Mouse (Mus musculus): ENCODE data around the gene Kdm7a.

The Kdm7a gene

GRCm38 (mm10) chr6:39206581-39207461 lies at the start of gene Kdm7a:
Gene Kdm7a (minus strand): TSS chr6:39206789.
- peak; percentile 88 to 91 for DNase-seq (ENCODE audit: low spot score in 2 of 2)

- no peak for DNase-seq (ENCODE audit: low spot score in 2 of 2)
These were observed 48.7 kb upstream of the Kdm7a start for GRCm38 (mm10) chr6:39255271-39255670.

GRCm38 (mm10) chr6:39250055-39250454 lies 43.5 kb upstream of the Kdm7a start:
- DNase-seq (ENCODE audit: low spot score in 2 of 2), result no peak

DNA sequence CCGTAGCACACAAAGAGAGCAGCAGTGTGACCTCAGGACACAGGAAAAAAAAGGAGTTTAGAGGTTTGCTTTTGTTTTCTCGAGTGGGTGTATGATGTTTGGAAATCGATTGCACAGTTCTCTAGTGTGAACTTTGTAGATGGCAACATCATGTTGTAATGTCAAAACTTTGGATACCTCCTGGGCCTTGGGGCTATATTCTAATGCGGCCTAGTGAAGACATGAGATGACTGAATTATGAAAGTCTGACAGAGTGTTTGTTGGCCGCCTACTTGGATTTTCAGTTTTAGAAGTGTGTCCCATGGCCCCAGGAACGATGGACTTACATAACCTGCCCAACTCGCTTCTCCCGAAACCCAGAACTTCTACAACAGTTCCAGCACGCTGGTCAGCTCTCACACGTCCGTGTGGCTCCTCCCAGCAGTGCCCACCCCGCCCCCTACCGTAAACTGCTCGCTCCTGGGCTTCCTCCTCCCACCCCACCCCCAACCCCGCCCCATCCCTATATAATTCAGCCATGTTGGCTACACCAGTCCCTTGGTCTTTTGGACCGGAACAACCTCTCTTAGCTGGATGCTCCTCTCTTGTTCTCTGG lies 42.7 kb upstream of the Kdm7a start:
- no peak for DNase-seq (ENCODE audit: low spot score in 2 of 2)

DNA sequence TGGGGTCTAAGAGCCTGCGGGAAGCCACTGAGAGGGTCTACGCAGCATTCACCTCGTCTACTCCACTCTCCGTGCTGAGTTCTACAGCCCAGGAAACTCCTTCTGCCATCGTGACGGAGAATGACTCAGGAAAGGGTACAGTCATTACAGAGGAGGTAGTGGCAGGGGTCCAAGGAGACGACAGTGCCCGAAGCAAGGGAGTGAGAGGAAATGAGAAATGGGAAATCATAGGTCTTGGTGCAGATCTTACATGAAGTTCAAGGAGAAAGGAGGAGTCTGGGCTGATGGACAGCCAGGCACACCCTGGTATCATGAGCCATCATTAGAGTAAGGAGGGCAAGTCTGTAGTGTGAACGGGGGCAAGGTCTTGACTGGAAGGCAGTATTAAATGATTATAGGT lies 37.5 kb upstream of the Kdm7a start:
- no peak for DNase-seq (ENCODE audit: low spot score in 2 of 2)

DNA sequence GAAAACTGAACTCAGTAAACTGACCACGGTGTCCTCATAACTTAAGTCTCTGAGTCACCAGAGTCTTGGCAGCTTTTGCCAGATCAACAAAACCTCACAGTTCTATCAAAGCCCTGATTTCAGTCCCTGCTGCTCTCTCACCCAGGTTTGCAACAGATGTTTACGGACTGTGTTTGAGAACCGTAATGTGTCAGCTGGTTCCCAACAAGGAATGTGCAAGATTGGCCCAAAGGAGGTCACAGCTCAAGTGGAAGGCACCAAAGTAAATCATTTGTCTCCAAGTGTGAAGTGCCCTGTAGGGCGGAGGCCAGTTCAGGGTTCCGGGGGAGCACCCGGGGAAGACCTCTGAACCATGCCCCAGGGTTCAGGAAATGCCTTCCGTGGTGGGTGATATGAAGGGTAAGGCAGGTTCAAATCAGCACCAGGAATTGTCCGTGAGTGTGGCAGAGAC lies 36.9 kb upstream of the Kdm7a start:
- no peak for DNase-seq (ENCODE audit: low spot score in 2 of 2)

DNA sequence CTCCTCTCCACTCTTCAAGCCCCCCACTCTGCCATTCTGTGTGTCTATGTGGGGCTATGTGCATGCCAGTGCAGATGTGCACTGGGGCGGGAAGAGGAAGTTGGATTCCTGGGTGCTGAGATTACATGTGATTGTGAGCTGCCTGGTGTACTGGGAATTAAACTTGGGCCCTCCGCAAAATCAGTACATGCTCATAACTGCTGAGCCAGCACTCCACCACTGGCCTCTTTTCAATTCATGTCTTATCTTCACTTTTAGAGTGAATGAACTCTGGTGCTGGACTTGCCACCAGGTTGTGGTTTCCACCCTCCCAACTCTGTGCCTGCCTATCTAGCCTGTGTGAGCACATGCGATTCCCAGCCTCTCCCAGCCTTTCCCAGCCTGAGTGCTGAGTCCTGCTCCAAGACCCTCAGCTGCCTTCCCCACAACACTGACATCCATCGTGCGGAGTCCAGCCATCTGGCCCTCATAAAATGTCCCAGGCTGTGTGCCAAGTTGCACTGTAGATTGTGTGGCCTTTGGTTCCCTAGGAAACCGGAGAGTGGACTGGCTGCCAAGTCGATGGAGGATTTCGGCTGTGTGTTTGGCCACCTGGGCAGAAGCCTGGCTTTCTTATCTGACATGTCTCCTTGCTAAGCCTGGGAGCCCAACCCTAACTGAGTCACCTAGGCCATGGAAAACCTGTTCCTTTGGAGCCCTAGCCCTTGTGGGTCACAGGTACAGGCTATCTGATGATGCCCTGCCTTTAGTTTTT lies 36.3 kb upstream of the Kdm7a start:
- no peak for DNase-seq (ENCODE audit: low spot score in 2 of 2)

DNA sequence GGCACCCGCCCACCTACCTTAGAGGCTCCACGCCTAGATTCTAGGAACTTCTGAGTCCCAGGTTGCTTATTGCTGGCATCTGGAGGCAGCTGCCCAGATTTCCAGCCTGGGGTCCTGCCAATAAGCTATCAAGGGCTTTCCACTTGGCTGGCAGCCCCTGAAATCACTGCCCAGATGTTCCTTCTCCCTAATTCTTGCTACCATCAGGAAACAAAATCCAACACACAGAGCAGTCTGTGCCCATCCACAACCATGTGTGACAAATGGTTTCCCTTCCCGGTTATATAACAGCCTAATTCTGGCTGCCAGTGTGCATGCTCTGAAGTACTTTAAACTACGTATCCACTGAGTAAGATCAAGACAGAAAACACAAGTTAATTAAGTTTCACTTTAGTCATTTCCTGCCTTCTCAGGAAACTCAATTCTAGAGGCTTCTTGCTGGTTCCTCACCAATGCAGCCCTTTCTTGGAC lies 34.9 kb upstream of the Kdm7a start:
- peak in 1 of 2 experiments; percentile 32 for DNase-seq (ENCODE audit: low spot score in 2 of 2)

DNA sequence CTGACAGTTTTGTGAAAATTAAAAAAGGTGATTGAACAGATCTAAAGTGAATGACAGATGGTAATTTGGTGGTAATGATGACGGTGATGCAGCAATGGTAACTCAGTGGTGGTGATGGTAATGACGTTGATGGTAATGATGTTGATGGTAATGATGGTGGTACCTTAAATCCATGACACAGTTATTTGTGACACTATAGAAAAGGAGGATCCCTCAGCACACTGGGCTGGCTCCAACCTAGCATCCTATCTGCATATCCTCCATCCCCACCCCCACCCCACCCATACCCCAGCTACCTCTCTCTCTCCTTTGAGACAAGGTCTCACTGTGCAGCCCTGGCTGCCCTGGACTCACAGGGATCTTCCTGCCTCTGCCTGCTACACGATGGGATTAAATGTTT lies 34.4 kb upstream of the Kdm7a start:
- DNase-seq (ENCODE audit: low spot score in 2 of 2), result no peak

GRCm38 (mm10) chr6:39237887-39238286 lies 31.3 kb upstream of the Kdm7a start:
- DNase-seq (ENCODE audit: low spot score in 2 of 2), result no peak

- peak in 1 of 2 experiments; percentile 32 for DNase-seq (ENCODE audit: low spot score in 2 of 2)
These were observed 26.0 kb upstream of the Kdm7a start for GRCm38 (mm10) chr6:39232617-39233016.

DNA sequence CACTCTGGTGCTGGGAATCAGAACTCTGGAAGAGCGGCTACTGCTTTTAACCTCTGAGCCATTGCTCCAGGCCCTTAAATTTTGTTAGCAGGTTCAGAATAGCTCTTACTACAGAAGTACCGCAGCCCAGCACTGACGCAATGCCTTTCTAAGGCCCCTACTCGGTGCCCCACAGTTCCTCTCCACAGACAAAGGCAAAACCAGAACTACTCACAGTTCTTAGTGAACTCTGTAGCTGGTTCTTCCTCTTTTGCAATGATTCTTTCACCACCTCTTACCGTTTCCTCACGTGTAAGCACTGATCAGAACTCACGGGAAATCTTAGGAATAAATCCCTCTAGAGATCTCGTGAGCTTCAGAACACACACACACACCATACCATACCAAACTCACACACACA lies 24.1 kb upstream of the Kdm7a start:
- DNase-seq (ENCODE audit: low spot score in 2 of 2), result peak; percentile 67 to 72

DNA sequence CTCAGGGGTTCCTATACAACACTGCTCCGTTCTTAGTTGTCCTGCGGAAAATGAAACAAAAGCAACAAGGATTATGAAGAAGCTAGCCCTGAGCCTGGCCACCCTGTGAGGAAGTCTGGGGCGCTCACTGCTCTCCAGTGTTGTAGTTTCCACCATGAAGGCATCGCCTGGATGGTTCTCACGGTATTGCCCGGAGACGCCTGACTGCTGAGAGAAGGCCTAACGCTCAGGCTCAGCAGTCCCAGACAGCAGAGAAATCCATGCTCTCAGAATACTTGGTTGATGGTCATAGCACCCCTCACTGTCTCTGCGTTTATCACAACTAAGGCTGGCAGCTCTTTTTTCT lies 20.0 kb upstream of the Kdm7a start:
- no peak for DNase-seq (ENCODE audit: low spot score in 2 of 2)

DNA sequence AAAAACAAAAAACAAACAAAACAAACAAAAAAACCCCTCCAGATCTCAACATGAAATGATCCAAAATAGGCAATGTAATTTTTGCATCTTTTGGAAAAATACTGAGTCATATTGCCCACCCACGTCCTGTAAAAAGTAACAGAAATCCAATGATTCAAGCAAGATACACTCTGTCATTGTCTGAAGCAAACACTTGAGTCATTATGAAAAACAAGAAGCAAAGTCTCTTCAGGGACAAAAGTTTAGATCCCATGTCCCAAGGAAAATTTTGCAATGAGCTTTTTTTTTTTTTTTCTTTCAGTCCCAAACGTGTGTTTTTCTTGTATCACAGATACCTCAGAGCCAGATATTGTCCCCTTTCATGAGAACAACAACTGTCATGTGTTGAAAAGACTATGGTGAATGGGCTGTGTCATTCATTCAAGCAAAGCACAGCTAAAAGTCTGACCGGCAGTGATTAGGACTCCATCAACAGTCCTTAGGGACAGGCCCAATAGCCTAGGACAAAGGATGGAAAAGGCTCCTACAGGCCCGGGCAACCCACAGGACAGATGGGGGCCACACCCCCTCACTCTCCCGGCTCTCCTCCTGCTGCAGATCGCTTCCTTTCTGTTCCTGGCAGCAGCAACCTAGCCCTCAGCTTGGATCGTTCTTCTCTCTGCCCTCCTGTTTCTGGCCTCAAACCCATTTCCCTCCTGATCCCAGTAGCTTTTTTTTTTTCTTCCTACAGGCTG lies 19.5 kb upstream of the Kdm7a start:
- DNase-seq (ENCODE audit: low spot score in 2 of 2), result no peak

DNA sequence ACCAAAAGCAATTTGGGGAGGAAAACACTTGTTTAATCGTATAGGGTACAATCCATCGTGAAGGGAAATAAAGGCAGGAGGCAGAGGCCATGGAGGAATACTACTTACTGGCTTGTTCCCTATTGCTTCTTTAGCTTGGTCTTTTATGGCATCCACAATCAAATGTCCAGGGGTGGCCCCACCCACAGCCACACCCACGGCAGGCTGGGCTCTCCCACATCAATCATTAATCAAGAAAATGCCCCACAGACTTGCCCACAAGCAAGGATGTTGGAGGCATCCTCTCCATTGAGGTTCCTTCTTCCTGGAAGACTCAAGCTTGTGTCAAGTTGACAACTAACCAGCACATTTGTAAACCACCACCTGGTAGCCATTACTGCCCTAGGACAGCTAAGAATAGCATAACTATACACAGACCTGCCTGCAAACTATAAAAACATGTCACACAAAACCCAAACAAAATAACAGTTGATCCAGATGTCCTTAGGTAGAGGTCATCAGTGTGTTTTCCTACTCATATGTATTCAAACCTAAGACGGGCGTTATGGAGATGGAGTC lies 16.8 kb upstream of the Kdm7a start:
- no peak for DNase-seq (ENCODE audit: low spot score in 2 of 2)

- DNase-seq (ENCODE audit: low spot score in 2 of 2), result peak in 1 of 2 experiments; percentile 22
These were observed 15.9 kb upstream of the Kdm7a start for GRCm38 (mm10) chr6:39222487-39222886.

DNA sequence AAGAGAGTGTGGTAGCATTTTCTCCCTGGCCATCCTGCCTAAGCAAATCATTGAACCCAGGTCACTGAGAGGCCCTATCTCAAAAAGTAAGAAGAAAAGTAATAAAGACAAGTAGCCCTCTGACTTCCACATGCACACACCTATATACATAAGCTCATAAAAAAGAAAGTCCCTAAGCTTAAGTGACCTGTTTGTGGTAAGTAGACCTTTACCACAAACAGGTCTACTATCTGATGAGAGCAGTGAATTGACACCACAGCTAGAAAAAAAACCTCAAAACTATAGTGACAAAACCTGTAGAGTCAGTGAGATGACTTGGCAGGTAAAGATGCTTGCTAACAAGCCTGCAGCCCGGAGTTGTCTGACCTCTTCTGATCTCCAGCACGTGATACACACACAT lies 11.4 kb upstream of the Kdm7a start:
- no peak for DNase-seq (ENCODE audit: low spot score in 2 of 2)

- no peak for DNase-seq (ENCODE audit: low spot score in 2 of 2)
These were observed 10.5 kb upstream of the Kdm7a start for GRCm38 (mm10) chr6:39217138-39217537.

- DNase-seq (ENCODE audit: low spot score in 2 of 2), result no peak
These were observed 8.5 kb upstream of the Kdm7a start for GRCm38 (mm10) chr6:39214949-39215606.

GRCm38 (mm10) chr6:39209677-39210076 lies 3.1 kb upstream of the Kdm7a start:
- no peak for DNase-seq (ENCODE audit: low spot score in 2 of 2)

DNA sequence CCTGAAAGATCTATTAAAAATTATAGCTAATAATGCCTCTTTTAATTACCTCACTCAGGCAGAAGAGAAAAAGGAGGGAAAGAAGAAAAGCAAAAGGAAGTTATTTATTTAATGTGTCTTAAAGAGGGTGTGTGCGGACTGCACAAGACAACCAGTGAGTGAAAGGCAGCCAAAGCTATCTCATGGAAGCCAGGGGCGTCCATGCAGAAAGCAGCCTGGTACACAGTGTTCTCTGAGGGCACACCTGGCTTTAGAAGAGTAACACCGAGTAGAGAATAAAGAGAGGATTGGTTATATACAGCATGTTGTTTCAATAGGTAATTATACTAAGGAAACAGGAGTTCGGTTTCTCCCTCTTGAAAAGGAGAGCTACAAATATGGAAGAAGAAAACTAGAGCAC lies 1.6 kb upstream of the Kdm7a start:
- peak in 1 of 2 experiments; percentile 63 for DNase-seq (ENCODE audit: low spot score in 2 of 2)

All from spleen, postnatal 36 days (tissue).